Mouse (Mus musculus): ENCODE results near the gene Gdf11. TPM values are rescaled to one million over a fixed set of nuclear protein-coding genes. Genes with fewer than 3 reads are reported as not detected.

Gene Gdf11
- total and polyA plus RNA-seq, 3 experiments = 3.4 to 7.3 (median 4.5) TPM

DNA sequence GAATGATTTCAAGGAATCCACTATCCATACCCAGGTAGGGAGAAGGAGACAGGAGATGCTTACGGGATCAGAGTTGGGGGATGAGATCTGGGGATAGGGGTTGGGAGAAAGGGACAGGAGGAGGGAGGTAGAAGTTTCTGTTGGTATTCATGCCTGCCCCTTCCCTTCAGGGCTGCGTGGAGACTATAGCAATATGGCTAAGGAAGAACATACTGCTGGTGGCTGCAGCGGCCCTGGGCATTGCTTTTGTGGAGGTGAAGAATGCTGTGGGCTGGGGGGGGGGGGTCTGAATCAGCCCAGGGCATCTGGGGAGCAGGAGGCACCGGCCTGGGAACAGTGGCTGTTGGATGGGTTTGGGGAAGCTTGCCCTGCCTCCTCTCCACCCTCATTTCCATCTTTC lies 20.8 kb upstream of the Gdf11 start:
- Histone ChIP-seq H3K27me3 (replicated peaks) (peaks cover 2% of the 10 kb centered on the region), H3K79me2 (replicated peaks; ENCODE audit: control insufficient read depth, extremely low read depth, insufficient read depth, poor library complexity, severe bottlenecking) (no peaks in the 10 kb centered on the region), H3K9ac (ENCODE audit: insufficient read depth, low read depth) (no peak overlapping the region), H3K27ac (ENCODE audit: insufficient read depth, low read depth) (no peak overlapping the region), H3K4me3 (replicated peaks in 1 of 3; ENCODE audit: low read depth in 2 of 3, low read length in 2 of 3, poor library complexity in 1 of 3) (no peak overlapping the region), H3K9me3 (replicated peaks; ENCODE audit: low read length) (no peaks in the 10 kb centered on the region), H3K4me2 (ENCODE audit: insufficient read depth, low read depth, poor library complexity, severe bottlenecking) (no peak overlapping the region), H3K36me3 (replicated peaks in 1 of 2; ENCODE audit: control insufficient read depth in 1 of 2, insufficient read depth in 1 of 2, low read length in 1 of 2) (peaks cover 0 to 8% of the 10 kb centered on the region in 2 experiments), H3K4me1 (ENCODE audit: control insufficient read depth in 1 of 2, insufficient read depth in 2 of 2) (0 out of 4 replicates have a peak, but pooled peaks cover 0 to 3% of the 10 kb centered on the region in 2 experiments)
- TF ChIP-seq MYC (IDR thresholded peaks at IDR 0.05; ENCODE audit: low read depth, low read length) = no peak
- no peak for TF ChIP-seq JUN (IDR thresholded peaks at IDR 0.05; ENCODE audit: insufficient read depth, low read depth, low read length)
- TF ChIP-seq ETS1 (conservative IDR thresholded peaks at IDR 0.05; ENCODE audit: low read depth, low read length) = no peak
- no peak for TF ChIP-seq RCOR1 (conservative IDR thresholded peaks at IDR 0.05; ENCODE audit: low read depth, low read length)
- TF ChIP-seq SMC3 (IDR thresholded peaks at IDR 0.05; ENCODE audit: low read depth, low read length) = no peak
- TF ChIP-seq TBP (conservative IDR thresholded peaks at IDR 0.05; ENCODE audit: low read depth, low read length) = no peak
- no peak for TF ChIP-seq CHD1 (IDR thresholded peaks at IDR 0.05; ENCODE audit: low read depth, low read length)
- dilution Hi-C loops (cut with MboI; ENCODE audit: extremely low pct_ligation_motif_present, extremely low pct_unique_long_range_greater_than_20kb, low sequenced_read_pairs) (no loop called here), in situ Hi-C loops (cut with MboI; ENCODE audit: low pct_ligation_motif_present, low pct_unique_long_range_greater_than_20kb, low sequenced_read_pairs) (no loop called here)
- DNase-seq (ENCODE audit: extremely low read depth) = no peak

DNA sequence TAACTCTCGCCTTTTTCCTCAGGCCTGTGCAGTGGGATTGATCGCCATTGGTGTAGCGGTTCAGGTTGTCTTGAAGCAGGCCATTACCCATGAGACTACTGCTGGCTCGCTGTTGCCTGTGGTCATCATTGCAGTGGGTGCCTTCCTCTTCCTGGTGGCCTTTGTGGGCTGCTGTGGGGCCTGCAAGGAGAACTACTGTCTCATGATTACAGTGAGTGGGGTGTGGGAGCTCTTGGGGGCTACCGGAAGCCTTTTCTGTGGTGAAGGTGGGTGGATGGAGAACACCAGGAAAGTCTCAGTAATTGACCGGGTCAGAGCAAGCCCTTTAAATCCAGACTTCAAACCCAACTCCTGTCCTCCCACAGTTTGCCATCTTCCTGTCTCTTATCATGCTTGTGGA lies 19.9 kb upstream of the Gdf11 start:
- no peak overlapping the region for H3K4me2 ChIP-seq (ENCODE audit: insufficient read depth, low read depth, poor library complexity, severe bottlenecking)
- DNase-seq (ENCODE audit: extremely low read depth) = no peak
- no peak overlapping the region for H3K4me3 ChIP-seq (replicated peaks in 1 of 3; ENCODE audit: low read depth in 2 of 3, low read length in 2 of 3, poor library complexity in 1 of 3)
- peaks cover 2% of the 10 kb centered on the region for H3K27me3 ChIP-seq (replicated peaks)
- H3K9ac ChIP-seq (ENCODE audit: insufficient read depth, low read depth) = no peak overlapping the region
- H3K27ac ChIP-seq (ENCODE audit: insufficient read depth, low read depth) = no peak overlapping the region
- dilution Hi-C loops (cut with MboI; ENCODE audit: extremely low pct_ligation_motif_present, extremely low pct_unique_long_range_greater_than_20kb, low sequenced_read_pairs) (no loop called here), in situ Hi-C loops (cut with MboI; ENCODE audit: low pct_ligation_motif_present, low pct_unique_long_range_greater_than_20kb, low sequenced_read_pairs) (no loop called here)
- H3K79me2 ChIP-seq (replicated peaks; ENCODE audit: control insufficient read depth, extremely low read depth, insufficient read depth, poor library complexity, severe bottlenecking) = no peaks in the 10 kb centered on the region
- 0 out of 4 replicates have a peak, but pooled peaks cover 0 to 3% of the 10 kb centered on the region in 2 experiments for H3K4me1 ChIP-seq (ENCODE audit: control insufficient read depth in 1 of 2, insufficient read depth in 2 of 2)
- TF ChIP-seq UBTF (IDR thresholded peaks at IDR 0.05; ENCODE audit: low read depth, low read length) (no peak), MYC (IDR thresholded peaks at IDR 0.05; ENCODE audit: low read depth, low read length) (no peak), ZC3H11A (IDR thresholded peaks at IDR 0.05; ENCODE audit: low read depth, low read length) (no peak), HCFC1 (IDR thresholded peaks at IDR 0.05; ENCODE audit: low read depth, low read length) (no peak), NELFE (IDR thresholded peaks at IDR 0.05; ENCODE audit: low read depth, low read length) (no peak), ZNF384 (IDR thresholded peaks at IDR 0.05; ENCODE audit: low read depth, low read length) (no peak), USF1 (IDR thresholded peaks at IDR 0.05; ENCODE audit: low read depth, low read length) (no peak), RAD21 (IDR thresholded peaks at IDR 0.05; ENCODE audit: low read depth, low read length) (no peak), TBP (conservative IDR thresholded peaks at IDR 0.05; ENCODE audit: low read depth, low read length) (no peak), MXI1 (IDR thresholded peaks at IDR 0.05; ENCODE audit: low read depth, low read length) (no peak), CTCF (conservative IDR thresholded peaks at IDR 0.05 in 1 of 2, IDR thresholded peaks at IDR 0.05 in 1 of 2; ENCODE audit: low read depth in 2 of 2, low read length in 2 of 2) (no peak), USF2 (conservative IDR thresholded peaks at IDR 0.05; ENCODE audit: low read depth, low read length) (no peak), NRF1 (IDR thresholded peaks at IDR 0.05; ENCODE audit: low read depth, low read length) (no peak)
- H3K36me3 ChIP-seq (replicated peaks in 1 of 2; ENCODE audit: control insufficient read depth in 1 of 2, insufficient read depth in 1 of 2, low read length in 1 of 2) = peaks cover 0 to under 1% of the 10 kb centered on the region in 2 experiments
- H3K9me3 ChIP-seq (replicated peaks; ENCODE audit: low read length) = no peaks in the 10 kb centered on the region

Measured in CH12.LX (cell line).